Mouse (Mus musculus): ENCODE results near the gene Stk11.

GRCm38 (mm10) chr10:80123932-80124562 lies 8.4 kb downstream of the Stk11 start:
- TF ChIP-seq ETS1 (conservative IDR thresholded peaks at IDR 0.05; ENCODE audit: low read depth, low read length), result no peak
- TF ChIP-seq CTCF (conservative IDR thresholded peaks at IDR 0.05 in 1 of 2, IDR thresholded peaks at IDR 0.05 in 1 of 2; ENCODE audit: low read depth in 2 of 2, low read length in 2 of 2), result no peak
- TF ChIP-seq CHD2 (IDR thresholded peaks at IDR 0.05; ENCODE audit: low read length), result no peak
- no peak for TF ChIP-seq EP300 (IDR thresholded peaks at IDR 0.05; ENCODE audit: low read length)
- no peak for TF ChIP-seq RCOR1 (conservative IDR thresholded peaks at IDR 0.05; ENCODE audit: low read depth, low read length)
- TF ChIP-seq ELF1 (IDR thresholded peaks at IDR 0.05; ENCODE audit: low read depth, low read length), result no peak
- no peak for TF ChIP-seq HCFC1 (IDR thresholded peaks at IDR 0.05; ENCODE audit: low read depth, low read length)
- TF ChIP-seq POLR2A (IDR thresholded peaks at IDR 0.05; ENCODE audit: low read depth, low read length), result no peak
- TF ChIP-seq KAT2A (IDR thresholded peaks at IDR 0.05; ENCODE audit: insufficient replicate concordance, low read length), result no peak
- TF ChIP-seq CHD1 (IDR thresholded peaks at IDR 0.05; ENCODE audit: low read depth, low read length), result no peak

Measured in CH12.LX (cell line).